Mouse (Mus musculus) sigmoid colon, adult 10 weeks (tissue): Measurements from ENCODE around the gene Car7. TPM values are rescaled to one million over a fixed set of nuclear protein-coding genes. Genes with fewer than 3 reads are reported as not detected.

ENCODE experiments used
- polyA plus RNA-seq: library from polyadenylated mRNA; stranded (reverse); fragments of 350-450 nt; fragmentation: Illumina TruSeq; extraction: RNeasy Lipid Tissue Mini Kit (QIAGEN cat#74804); gene quantifications from one replicate; pipeline ENCODE4 v1.2.3, GENCODE M21; 2014; ENCODE audit warnings: low read depth, low replicate concordance

The Car7 gene
- 0.66 TPM for polyA plus RNA-seq

DNA sequence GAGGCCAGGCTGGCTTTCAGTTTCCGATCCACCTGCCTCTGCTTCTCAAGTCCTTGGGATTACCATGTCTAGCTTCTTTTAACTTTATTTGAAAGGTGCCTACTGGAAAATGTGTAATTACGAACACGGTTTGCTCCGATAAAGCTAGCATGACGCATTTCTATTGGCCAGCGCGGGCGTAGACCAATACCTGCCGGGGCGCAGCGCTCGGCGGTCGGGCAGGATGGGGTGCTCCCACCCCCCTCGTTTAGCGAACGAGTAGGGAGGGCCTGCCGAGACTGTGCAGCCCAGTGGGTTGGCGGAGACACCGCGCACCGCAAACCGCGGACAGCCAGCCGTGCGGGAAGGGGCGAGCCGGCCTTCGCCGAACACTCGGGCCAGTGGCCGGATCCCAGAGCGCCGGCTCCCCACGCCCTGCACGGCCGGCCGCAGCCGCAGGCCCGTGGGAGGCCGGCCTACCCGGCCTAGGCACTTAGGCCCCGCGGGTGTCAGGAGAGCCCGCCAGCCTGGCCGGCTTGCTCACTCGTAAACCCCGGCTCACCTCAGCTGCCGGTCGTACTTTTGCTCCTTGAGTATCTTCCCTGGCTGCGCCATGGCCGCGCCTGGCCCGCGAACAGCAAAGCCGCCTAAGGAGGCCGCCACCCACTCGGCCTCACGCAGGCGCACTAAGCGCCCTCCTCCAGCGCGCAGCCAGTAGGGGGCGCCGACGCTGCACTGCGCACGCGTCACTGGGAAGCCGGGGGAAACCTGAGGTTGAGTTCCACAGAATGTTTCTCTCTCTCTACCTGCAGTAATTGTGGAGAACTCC, at the start of gene Car7, which contains the start of gene Nae1:
Car7 (plus strand) TSS at position 719 of the 808 bp plus-strand sequence.
Nae1 (minus strand) TSS at position 667 of the 808 bp plus-strand sequence.

GRCm38 (mm10) chr8:104509061-104510006, 25.2 kb upstream of the Car7 start, which contains the start of gene Terb1:
TSS of gene Terb1 (minus strand) at chr8:104509910.

GRCm38 (mm10) chr8:104591133-104591834, 56.8 kb downstream of the Car7 start, which contains the start of gene Pdp2:
TSS of gene Pdp2 (plus strand) at chr8:104591451.

Other genes with a start within 250 kb of the Car7 start
- gene Cmtm2a, start 241.5 kb upstream of the Car7 start, polyA plus RNA-seq = not detected
- not detected for gene Gm45711, start 224.6 kb upstream of the Car7 start, polyA plus RNA-seq
- not detected for gene Cmtm1, start 224.5 kb upstream of the Car7 start, polyA plus RNA-seq
- not detected for gene Gm11020, start 213.1 kb upstream of the Car7 start, polyA plus RNA-seq
- gene Cmtm2b, start 212.5 kb upstream of the Car7 start, polyA plus RNA-seq = not detected
- gene Cmtm3, start 195.3 kb upstream of the Car7 start, polyA plus RNA-seq = 7.3 TPM
- gene Cmtm4, start 138.9 kb upstream of the Car7 start, polyA plus RNA-seq = 145 TPM
- gene Dync1li2, start 91.6 kb upstream of the Car7 start, polyA plus RNA-seq = 172 TPM
- gene Terb1, start 24.8 kb upstream of the Car7 start, polyA plus RNA-seq = 1.2 TPM
- 316 TPM for gene Nae1, start 52 bp upstream of the Car7 start, polyA plus RNA-seq
- gene Pdp2, start 56.8 kb downstream of the Car7 start, polyA plus RNA-seq = 34.7 TPM
- not detected for gene Cdh16, start 89.7 kb downstream of the Car7 start, polyA plus RNA-seq
- 0.28 TPM for gene Rrad, start 96.6 kb downstream of the Car7 start, polyA plus RNA-seq
- 2.9 TPM for gene Ciao2b, start 107.3 kb downstream of the Car7 start, polyA plus RNA-seq
- 65.7 TPM for gene Ces2a, start 199.3 kb downstream of the Car7 start, polyA plus RNA-seq